Mouse (Mus musculus) spleen, adult 10 weeks (tissue): ENCODE measurements around the gene Dpm2. TPM values are rescaled to one million over a fixed set of nuclear protein-coding genes. Genes with fewer than 3 reads are reported as not detected.

ENCODE experiments used
- polyA plus RNA-seq: library from polyadenylated mRNA; stranded (reverse); fragments of 350-450 nt; fragmentation: Illumina TruSeq; extraction: RNeasy Lipid Tissue Mini Kit (QIAGEN cat#74804); gene quantifications from one replicate; pipeline ENCODE4 v1.2.3, GENCODE M21; 2015; ENCODE audit warnings: low replicate concordance; ENCODE audit not compliant: insufficient read depth

Dpm2 gene
- polyA plus RNA-seq = 56.7 TPM

GRCm38 (mm10) chr2:32570698-32571494, at the start of gene Dpm2:
Gene Dpm2 (plus strand): TSS chr2:32570858.

DNA sequence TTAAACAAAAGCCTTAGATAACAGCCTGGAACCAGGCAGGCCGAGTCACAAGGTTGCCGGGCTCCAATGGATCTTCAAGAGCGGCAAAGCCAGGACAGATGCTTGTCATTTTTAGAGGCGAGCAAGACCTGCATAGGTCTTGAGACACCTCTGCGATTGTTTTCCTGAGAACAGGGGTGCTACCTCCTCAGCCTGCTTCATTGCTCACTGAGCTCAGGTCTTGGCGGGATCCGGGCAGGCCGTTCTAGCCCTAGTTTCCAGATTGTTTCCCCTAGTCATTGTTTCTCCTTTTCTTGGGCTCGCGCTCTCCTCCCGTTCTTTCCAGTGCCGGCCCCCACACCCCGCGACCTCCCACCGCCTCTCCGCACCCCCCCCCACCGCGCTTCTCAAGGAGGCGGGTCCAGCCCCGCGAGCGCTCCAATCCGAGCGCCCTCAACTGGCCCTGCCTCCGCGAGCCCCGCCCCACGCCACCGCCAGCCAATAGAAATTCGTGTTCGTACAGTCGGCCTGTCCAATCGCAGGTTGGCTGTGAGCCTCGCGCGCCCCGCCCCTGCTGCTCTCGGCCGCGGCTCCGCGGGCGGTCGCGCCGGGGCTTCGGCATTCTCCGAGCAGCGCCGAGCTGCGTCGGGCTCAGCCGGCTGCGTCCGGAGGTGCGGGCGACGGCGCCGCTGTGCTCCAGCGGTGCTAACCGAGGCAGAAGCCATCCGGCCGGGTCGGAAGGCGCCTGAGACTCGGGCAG, 35.8 kb upstream of the Dpm2 start, which contains the start of gene Fam102a:
TSS of gene Fam102a (plus strand) at position 600 of the 739 bp plus-strand sequence.

DNA sequence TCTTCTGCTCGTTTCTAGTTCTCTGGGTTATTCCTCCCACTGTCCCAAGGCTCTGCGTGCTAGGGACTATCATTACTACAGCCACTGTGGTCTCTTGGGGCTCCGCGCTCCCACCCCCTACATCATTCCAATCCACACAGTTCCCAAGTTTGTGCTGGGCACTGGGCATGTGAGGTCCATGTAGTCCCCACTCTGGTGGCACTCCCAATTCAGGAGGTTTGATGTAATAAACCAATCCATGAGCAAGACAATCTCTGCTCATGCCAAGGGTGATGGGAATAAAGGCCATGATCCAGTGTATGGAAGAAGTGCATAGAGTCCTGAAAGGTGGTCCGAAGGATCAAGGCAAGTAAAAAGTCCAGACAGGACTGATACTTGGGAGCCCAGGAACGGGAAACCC, 3.8 kb downstream of the Dpm2 start, which contains the start of gene Pip5kl1:
TSS of gene Pip5kl1 (plus strand) at position 301 of the 400 bp plus-strand sequence.

DNA sequence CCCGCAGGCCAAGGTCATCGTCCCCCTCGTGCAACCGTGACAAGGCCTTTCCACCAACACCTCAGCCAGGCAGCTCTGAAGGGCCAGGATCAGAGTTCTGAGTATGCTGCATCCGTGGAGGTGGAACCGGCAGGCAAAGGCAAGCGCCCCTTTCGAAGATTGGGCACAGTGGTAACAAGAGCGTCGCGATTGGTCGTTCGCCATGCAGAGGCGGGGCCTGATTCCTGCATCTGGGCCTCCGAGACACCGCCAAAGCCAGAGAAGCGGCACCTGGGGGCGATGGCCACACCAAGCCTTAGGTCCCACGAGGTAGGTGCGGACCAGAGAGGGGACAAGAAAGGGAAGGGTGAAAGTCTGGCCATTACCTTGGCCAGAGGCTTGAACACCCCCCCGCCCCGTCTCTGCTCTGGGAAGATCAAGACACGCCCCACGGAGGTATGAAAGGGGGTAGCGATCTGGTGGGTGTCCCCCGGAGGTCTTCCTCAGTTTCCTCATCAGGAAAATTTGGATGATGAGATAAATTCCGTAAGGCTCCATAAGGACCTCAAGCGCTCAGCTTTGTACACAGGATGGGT, 5.0 kb downstream of the Dpm2 start, which contains the start of gene 9430097D07Rik:
TSS of gene 9430097D07Rik (minus strand) at position 99 of the 575 bp plus-strand sequence.

DNA sequence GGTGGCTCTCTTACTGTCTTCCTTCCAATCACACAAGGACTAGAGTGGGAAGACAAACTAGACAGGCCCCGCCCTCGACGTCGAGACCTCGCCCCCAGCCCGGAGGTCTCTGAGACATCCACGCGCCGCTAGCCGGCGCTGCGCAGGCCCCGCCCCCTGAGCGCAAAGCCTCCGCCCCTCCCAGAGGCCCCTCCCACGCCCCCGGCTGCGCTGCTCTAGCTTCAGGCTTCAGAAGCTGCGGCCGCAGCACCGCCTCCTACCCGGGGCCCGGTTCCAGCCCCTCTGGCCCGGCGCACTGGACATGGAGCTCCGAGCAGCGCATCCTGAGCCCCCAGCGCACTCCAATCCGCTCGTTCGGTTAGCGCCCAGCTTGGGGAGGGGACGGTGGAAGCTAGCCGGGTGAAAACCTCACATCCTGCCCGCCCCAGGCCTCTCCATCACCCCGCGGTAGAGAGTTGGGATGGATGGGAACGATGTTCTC, 16.3 kb downstream of the Dpm2 start, which contains the start of gene St6galnac4:
TSS of gene St6galnac4 (plus strand) at position 225 of the 481 bp plus-strand sequence.

DNA sequence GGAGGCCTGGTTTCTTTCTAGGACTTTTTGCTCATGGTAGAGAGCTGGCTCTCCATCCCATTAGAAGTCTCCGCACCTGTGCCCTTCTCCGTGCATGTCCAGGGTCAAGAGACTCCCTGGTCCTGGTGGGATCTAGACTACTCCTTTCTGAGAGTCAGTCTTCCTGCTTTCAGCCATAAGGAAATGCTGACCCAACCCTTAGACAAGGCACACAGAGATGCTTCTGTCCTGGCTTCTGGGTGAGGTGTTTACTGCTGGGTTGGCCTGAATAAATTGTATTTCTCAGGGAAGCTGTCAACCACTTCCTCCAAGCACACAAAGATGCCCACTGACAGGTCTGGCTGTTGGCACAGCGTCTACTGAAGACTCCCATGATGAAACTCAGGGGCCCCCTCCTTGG, 28.8 kb downstream of the Dpm2 start, which contains the start of gene St6galnac6:
TSS of gene St6galnac6 (plus strand) at position 301 of the 400 bp plus-strand sequence.

GRCm38 (mm10) chr2:32621517-32621859, 50.8 kb downstream of the Dpm2 start, which contains the start of gene Ak1:
Gene Ak1 (plus strand): TSS chr2:32621758.

Other genes with a start within 250 kb of the Dpm2 start
- 93.7 TPM for gene Ciz1, start 218.5 kb upstream of the Dpm2 start, polyA plus RNA-seq
- gene Dnm1, start 217.5 kb upstream of the Dpm2 start, polyA plus RNA-seq = 1.8 TPM
- 15.2 TPM for gene 1110008P14Rik, start 188.9 kb upstream of the Dpm2 start, polyA plus RNA-seq
- 8.3 TPM for gene Lcn2, start 182.6 kb upstream of the Dpm2 start, polyA plus RNA-seq
- 6.1 TPM for gene Ptges2, start 175.0 kb upstream of the Dpm2 start, polyA plus RNA-seq
- 3.5 TPM for gene Naif1, start 120.4 kb upstream of the Dpm2 start, polyA plus RNA-seq
- gene Slc25a25, start 119.4 kb upstream of the Dpm2 start, polyA plus RNA-seq = 8.4 TPM
- gene Fam102a, start 35.5 kb upstream of the Dpm2 start, polyA plus RNA-seq = 28.0 TPM
- gene Pip5kl1, start 3.9 kb downstream of the Dpm2 start, polyA plus RNA-seq = not detected
- gene 9430097D07Rik, start 4.8 kb downstream of the Dpm2 start, polyA plus RNA-seq = 0.15 TPM
- gene St6galnac4, start 16.2 kb downstream of the Dpm2 start, polyA plus RNA-seq = 16.1 TPM
- gene St6galnac6, start 28.9 kb downstream of the Dpm2 start, polyA plus RNA-seq = 11.3 TPM
- gene Ak1, start 50.9 kb downstream of the Dpm2 start, polyA plus RNA-seq = 6.3 TPM
- 19.9 TPM for gene Eng, start 75.7 kb downstream of the Dpm2 start, polyA plus RNA-seq
- 9.0 TPM for gene Fpgs, start 133.3 kb downstream of the Dpm2 start, polyA plus RNA-seq
- 102 TPM for gene Cdk9, start 142.2 kb downstream of the Dpm2 start, polyA plus RNA-seq
- gene Sh2d3c, start 150.2 kb downstream of the Dpm2 start, polyA plus RNA-seq = 19.7 TPM
- not detected for gene 6330409D20Rik, start 170.2 kb downstream of the Dpm2 start, polyA plus RNA-seq
- gene Tor2a, start 186.4 kb downstream of the Dpm2 start, polyA plus RNA-seq = 12.6 TPM
- 0.12 TPM for gene Ttc16, start 204.8 kb downstream of the Dpm2 start, polyA plus RNA-seq
- 2.1 TPM for gene Ptrh1, start 204.9 kb downstream of the Dpm2 start, polyA plus RNA-seq
- gene Cfap157, start 213.6 kb downstream of the Dpm2 start, polyA plus RNA-seq = not detected